Mouse (Mus musculus): ENCODE data around the gene Gpr137.

DNA sequence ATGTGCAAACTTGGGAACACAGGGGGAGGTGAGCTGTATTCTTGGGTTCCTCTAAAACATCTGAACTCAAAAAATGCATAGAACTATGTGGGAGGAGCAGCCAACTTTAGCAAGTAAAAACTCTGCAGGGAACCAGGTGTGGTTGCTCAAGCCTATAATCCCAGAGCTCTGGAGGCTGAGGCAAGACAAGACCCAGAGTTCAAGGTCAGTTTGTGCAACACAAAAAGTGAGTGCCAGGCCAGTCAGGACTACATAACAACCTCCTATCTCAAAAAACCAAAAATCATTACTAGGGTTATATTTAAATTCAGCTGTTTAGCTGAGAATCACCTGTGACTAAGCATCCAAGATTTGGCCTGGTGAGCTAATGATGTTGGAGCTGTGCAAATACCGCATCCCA, 10.3 kb downstream of the Gpr137 start:
- TF ChIP-seq MAX (IDR thresholded peaks at IDR 0.05) (no peak), CTCF (IDR thresholded peaks at IDR 0.05; ENCODE audit: control insufficient read depth, insufficient read depth, insufficient read length) (no peak)

Measured in C2C12 (cell line).